Mouse (Mus musculus): ENCODE results near the gene Tmem26.
"Not testable (repeated sequence)": the region's sequence is repeated elsewhere in the genome, so short reads cannot be mapped to it uniquely, and the experiment has no call there.

Gene Tmem26

GRCm38 (mm10) chr10:68723568-68724360 lies at the start of gene Tmem26:
Tmem26 (plus strand) TSS chr10:68723646.
- peak; percentile 12 to 35 for DNase-seq

GRCm38 (mm10) chr10:68678678-68679077 lies 44.8 kb upstream of the Tmem26 start:
- no peak for DNase-seq

- peak; percentile 3 to 42 for DNase-seq
Measured at GRCm38 (mm10) chr10:68681233-68681632, 42.2 kb upstream of the Tmem26 start.

GRCm38 (mm10) chr10:68685510-68685909 lies 37.9 kb upstream of the Tmem26 start:
- no peak for DNase-seq

GRCm38 (mm10) chr10:68691116-68691515 lies 32.3 kb upstream of the Tmem26 start:
- DNase-seq = no peak

- DNase-seq = no peak
Measured at GRCm38 (mm10) chr10:68692401-68692800, 31.0 kb upstream of the Tmem26 start.

- DNase-seq = no peak
Measured at GRCm38 (mm10) chr10:68695760-68696336, 27.6 kb upstream of the Tmem26 start.

- DNase-seq = no peak
Measured at GRCm38 (mm10) chr10:68704268-68704667, 19.2 kb upstream of the Tmem26 start.

- DNase-seq = no peak
Measured at GRCm38 (mm10) chr10:68705471-68706036, 17.9 kb upstream of the Tmem26 start.

GRCm38 (mm10) chr10:68707014-68707852 lies 16.2 kb upstream of the Tmem26 start:
- no peak for DNase-seq

GRCm38 (mm10) chr10:68712926-68713325 lies 10.5 kb upstream of the Tmem26 start:
- DNase-seq = no peak

GRCm38 (mm10) chr10:68714302-68714701 lies 9.1 kb upstream of the Tmem26 start:
- DNase-seq = no peak

GRCm38 (mm10) chr10:68715396-68715795 lies 8.1 kb upstream of the Tmem26 start:
- DNase-seq = no peak

GRCm38 (mm10) chr10:68718375-68718774 lies 5.1 kb upstream of the Tmem26 start:
- no peak for DNase-seq

GRCm38 (mm10) chr10:68720887-68721400 lies 2.5 kb upstream of the Tmem26 start:
- peak; percentile 12 to 23 for DNase-seq

- no peak for DNase-seq
Measured at GRCm38 (mm10) chr10:68723015-68723414, 431 bp upstream of the Tmem26 start.

GRCm38 (mm10) chr10:68724361-68724720 lies 895 bp downstream of the Tmem26 start:
- DNase-seq = peak in 1 of 2 experiments; percentile 10

- DNase-seq = no peak
Measured at GRCm38 (mm10) chr10:68727464-68727863, 4.0 kb downstream of the Tmem26 start.

GRCm38 (mm10) chr10:68735621-68736020 lies 12.2 kb downstream of the Tmem26 start:
- DNase-seq = no peak

GRCm38 (mm10) chr10:68737391-68737790 lies 13.9 kb downstream of the Tmem26 start:
- DNase-seq = peak; percentile 22 to 28

GRCm38 (mm10) chr10:68738981-68739380 lies 15.5 kb downstream of the Tmem26 start:
- not testable (repeated sequence) for DNase-seq

- no peak for DNase-seq
Measured at GRCm38 (mm10) chr10:68740251-68740650, 16.8 kb downstream of the Tmem26 start.

- peak; percentile 36 to 41 for DNase-seq
Measured at GRCm38 (mm10) chr10:68750921-68751320, 27.5 kb downstream of the Tmem26 start.

All from kidney, adult 8-10 months (tissue).